Mouse (Mus musculus) embryonic facial prominence, embryonic 14.5 days (tissue): ENCODE results near the gene Gm11027. TPM values are rescaled to one million over a fixed set of nuclear protein-coding genes. Genes with fewer than 3 reads are reported as not detected.

Experiments
- ATAC-seq: fragments of 200-750 bp; cut with Nextera tagmentation; 2 replicates; pipeline ENCODE4 v1.8.0; 2017; ENCODE audit warnings: low read depth, moderate number of reproducible peaks, moderate TSS enrichment
- DNase-seq: peaks from one replicate; pipeline ENCODE4 v3.0.0-alpha.2; 2015; ENCODE audit warnings: low spot score
- H3K27ac ChIP-seq: fragments of 300-500 bp; sonication (generic); replicated peaks from 2 replicates; pipeline ENCODE4 v1.5.1; 2014; ENCODE audit warnings: low read depth, mild to moderate bottlenecking, low read length, moderate library complexity
- H3K27me3 ChIP-seq: fragments of 300-500 bp; sonication (generic); replicated peaks from 2 replicates; pipeline ENCODE4 v1.6.1; 2014; ENCODE audit warnings: low read length; ENCODE audit not compliant: control insufficient read depth, insufficient read depth
- H3K36me3 ChIP-seq: fragments of 300-500 bp; sonication (generic); 2 replicates; pipeline ENCODE4 v1.6.1; 2014; ENCODE audit warnings: low read length, mixed read lengths; ENCODE audit not compliant: control insufficient read depth, insufficient read depth
- H3K4me1 ChIP-seq: fragments of 300-500 bp; sonication (generic); 2 replicates; pipeline ENCODE4 v1.6.1; 2014; ENCODE audit warnings: antibody characterized with exemption, low read length; ENCODE audit not compliant: control insufficient read depth, insufficient read depth
- H3K4me2 ChIP-seq: fragments of 300-500 bp; sonication (generic); 2 replicates; pipeline ENCODE4 v1.6.1; 2014; ENCODE audit warnings: low read depth, mild to moderate bottlenecking, low read length, moderate library complexity, mixed read lengths
- H3K4me3 ChIP-seq: fragments of 300-500 bp; sonication (generic); 2 replicates; pipeline ENCODE4 v1.5.1; 2014; ENCODE audit warnings: low read depth, mild to moderate bottlenecking, low read length
- H3K9ac ChIP-seq: fragments of 300-500 bp; sonication (generic); 2 replicates; pipeline ENCODE4 v1.6.1; 2014; ENCODE audit warnings: low read depth, mild to moderate bottlenecking, low read length, moderate library complexity, mixed read lengths
- H3K9me3 ChIP-seq: fragments of 300-500 bp; sonication (generic); 2 replicates; pipeline ENCODE4 v1.6.1; 2016; ENCODE audit warnings: low read length; ENCODE audit not compliant: control insufficient read depth
- WGBS: fragments of 180-500 bp; shearing (Covaris S2); extraction: QIAGEN DNeasy Blood & Tissue Kit; methylation state at CpG from one replicate; pipeline ENCODE4 v1.1.7; 2014; 5-methylcytosine and 5-hydroxymethylcytosine counted together
- polyA plus RNA-seq: library from polyadenylated mRNA; unstranded; fragments of >200 nt; fragmentation: Nextera tagmentation; extraction: Ambion mirVana; gene quantifications from 2 replicates; pipeline ENCODE4 v1.2.1, GENCODE M21; 2014

Gene Gm11027
- polyA plus RNA-seq, 1 experiment from 2014 or later: not detected

DNA sequence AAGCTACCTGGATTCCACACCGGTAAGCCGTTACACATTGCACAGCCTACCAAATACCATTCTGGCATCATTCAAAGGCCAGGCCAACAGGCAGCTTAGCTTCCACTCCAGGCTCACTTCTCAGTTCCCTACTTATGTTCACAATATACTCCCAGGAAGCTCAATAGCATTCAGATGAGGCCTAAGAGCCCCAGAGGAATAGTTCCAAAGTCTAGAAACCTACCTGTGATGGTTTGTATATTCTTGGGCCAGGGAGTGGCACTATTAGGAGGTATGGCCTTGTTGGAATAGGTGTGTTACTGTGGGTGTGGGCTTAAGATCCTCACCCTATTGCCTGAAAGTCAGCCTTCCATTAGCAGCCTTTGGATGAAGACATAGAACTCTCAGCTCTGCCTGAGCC, 4.1 kb upstream of the Gm11027 start:
- DNase-seq: no peak
- no peak for ATAC-seq
- WGBS: 92% methylated on average over 2 of the region's 2 CpGs
- H3K27ac ChIP-seq: no peak overlapping the region
- H3K36me3 ChIP-seq: no peaks in the 10 kb centered on the region
- no peak overlapping the region for H3K9ac ChIP-seq
- H3K9me3 ChIP-seq: no peaks in the 10 kb centered on the region
- no peaks in the 10 kb centered on the region for H3K27me3 ChIP-seq
- H3K4me3 ChIP-seq: no peak overlapping the region
- H3K4me2 ChIP-seq: no peak overlapping the region
- no peaks in the 10 kb centered on the region for H3K4me1 ChIP-seq

DNA sequence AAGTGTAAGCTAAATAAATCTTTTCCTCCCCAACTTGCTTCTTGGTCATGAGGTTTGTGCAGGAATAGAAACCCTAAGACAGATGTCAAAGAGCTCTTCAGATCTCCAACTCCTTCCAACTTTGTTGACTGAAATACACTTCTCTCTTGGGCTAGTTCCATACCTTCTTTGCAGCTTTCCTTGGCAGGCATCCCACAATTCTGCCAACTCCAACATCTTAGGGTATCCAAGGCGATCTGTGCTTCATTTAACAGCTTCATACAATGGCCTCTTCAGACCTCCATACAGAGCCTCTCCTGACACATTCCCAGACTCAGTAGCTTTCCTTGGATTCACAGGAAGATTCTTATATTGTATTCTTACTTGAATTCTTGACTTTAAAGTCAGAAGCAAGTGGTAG, 1.5 kb upstream of the Gm11027 start:
- Histone ChIP-seq H3K36me3 (no peaks in the 10 kb centered on the region), H3K9me3 (no peaks in the 10 kb centered on the region), H3K4me3 (no peak overlapping the region), H3K27ac (no peak overlapping the region), H3K4me2 (no peak overlapping the region), H3K27me3 (no peaks in the 10 kb centered on the region), H3K9ac (no peak overlapping the region), H3K4me1 (no peaks in the 10 kb centered on the region)
- DNase-seq (no peak), ATAC-seq (no peak)
- 63% methylated on average over 1 of the region's 1 CpGs for WGBS

DNA sequence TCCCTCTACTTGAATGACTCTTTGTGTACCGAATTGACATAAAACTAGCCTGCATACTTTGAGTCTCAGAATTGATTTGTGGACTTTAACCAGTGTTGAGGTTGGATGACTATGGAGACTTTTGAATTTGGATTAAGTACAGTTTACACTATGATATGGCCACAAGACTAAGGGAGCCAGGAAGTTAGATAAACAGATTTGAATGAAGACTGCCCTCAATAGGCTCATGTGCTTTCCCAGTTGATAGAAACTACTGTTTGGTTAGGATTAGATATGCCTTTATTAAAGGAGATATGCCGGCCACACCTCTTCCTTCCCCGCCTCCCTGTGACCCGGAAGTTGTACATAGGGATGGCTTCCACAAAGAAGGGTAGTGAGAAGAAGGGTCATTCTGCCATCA, 445 bp downstream of the Gm11027 start:
- no peaks in the 10 kb centered on the region for H3K27me3 ChIP-seq
- no peaks in the 10 kb centered on the region for H3K36me3 ChIP-seq
- H3K4me3 ChIP-seq: no peak overlapping the region
- no peak overlapping the region for H3K9ac ChIP-seq
- 96% methylated on average over 4 of the region's 4 CpGs for WGBS
- H3K9me3 ChIP-seq: no peaks in the 10 kb centered on the region
- H3K4me1 ChIP-seq: 0 out of 2 replicates have a peak, but pooled peaks cover 4% of the 10 kb centered on the region
- no peak overlapping the region for H3K27ac ChIP-seq
- DNase-seq: no peak
- H3K4me2 ChIP-seq: no peak overlapping the region
- ATAC-seq: no peak

DNA sequence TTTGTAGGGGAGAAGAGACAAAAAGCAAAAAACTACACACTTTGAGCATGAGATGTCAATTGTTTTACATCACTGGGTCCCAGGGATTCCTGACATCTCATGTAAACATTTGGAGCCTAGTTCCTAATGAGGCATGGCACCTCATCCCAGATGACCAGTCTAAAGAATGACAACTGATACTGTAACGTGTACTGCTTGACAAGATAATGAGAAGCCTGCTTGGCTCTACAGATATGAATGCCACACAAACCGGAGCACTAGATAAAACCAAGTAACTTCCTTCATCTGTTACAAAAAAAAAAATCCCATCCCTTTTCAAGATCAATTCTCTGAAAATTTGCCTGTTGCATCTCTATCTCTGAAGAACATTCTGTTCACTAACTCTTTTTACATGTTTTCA, 1.8 kb downstream of the Gm11027 start:
- H3K4me2 ChIP-seq: no peak overlapping the region
- no peaks in the 10 kb centered on the region for H3K36me3 ChIP-seq
- H3K27me3 ChIP-seq: no peaks in the 10 kb centered on the region
- H3K9me3 ChIP-seq: no peaks in the 10 kb centered on the region
- no peak overlapping the region for H3K4me3 ChIP-seq
- H3K4me1 ChIP-seq: 0 out of 2 replicates have a peak, but pooled peaks cover 4% of the 10 kb centered on the region
- no peak overlapping the region for H3K27ac ChIP-seq
- no peak overlapping the region for H3K9ac ChIP-seq
- DNase-seq (no peak), ATAC-seq (no peak)
- WGBS: 67% methylated on average over 2 of the region's 2 CpGs

DNA sequence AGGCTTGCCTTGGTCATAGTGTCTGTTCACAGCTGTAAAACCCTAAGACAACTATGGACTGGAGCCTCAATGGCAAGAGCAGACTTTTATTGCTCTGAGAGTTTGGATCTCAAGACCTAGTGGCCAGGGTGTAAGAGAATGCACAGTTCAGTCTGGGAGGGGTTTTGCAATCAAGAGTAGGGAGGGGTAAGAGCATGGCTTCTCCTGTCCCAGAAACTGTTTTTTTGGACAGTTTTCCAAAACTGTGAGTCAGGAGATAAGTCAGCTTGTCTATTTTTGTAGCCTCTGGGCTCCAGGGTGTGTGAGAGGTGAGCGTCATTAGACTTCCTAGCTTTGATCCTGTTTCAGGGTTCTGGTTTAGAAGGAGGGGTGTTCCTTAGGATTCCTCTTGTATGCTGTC, 3.4 kb downstream of the Gm11027 start:
- 92% methylated on average over 1 of the region's 1 CpGs for WGBS
- H3K9me3 ChIP-seq: no peaks in the 10 kb centered on the region
- H3K36me3 ChIP-seq: no peaks in the 10 kb centered on the region
- no peak for DNase-seq
- H3K4me3 ChIP-seq: no peak overlapping the region
- H3K4me2 ChIP-seq: no peak overlapping the region
- no peak overlapping the region for H3K27ac ChIP-seq
- peaks cover 10% of the 10 kb centered on the region; the same call in 1 of the 2 replicates for H3K4me1 ChIP-seq
- no peaks in the 10 kb centered on the region for H3K27me3 ChIP-seq
- no peak for ATAC-seq
- no peak overlapping the region for H3K9ac ChIP-seq

DNA sequence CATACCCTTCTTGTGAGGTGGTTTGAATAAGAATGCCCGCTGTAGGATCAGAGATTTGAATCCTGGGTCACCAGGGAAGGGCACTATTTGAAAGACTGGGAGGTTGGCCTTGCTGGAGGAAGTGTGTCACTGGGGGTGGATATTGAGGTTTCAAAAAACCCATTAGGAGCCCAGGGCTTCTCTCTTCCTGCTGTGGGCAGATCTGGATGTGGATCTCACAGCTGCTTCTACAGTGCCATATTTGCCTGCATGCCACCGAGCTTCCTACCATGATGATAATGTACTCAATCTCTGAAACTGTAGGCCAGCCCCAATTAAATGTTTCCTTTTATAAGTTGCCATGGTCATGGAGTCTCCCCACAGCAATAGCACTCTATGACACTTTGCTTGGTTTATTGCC, 4.0 kb downstream of the Gm11027 start:
- H3K4me3 ChIP-seq: no peak overlapping the region
- no peak overlapping the region for H3K9ac ChIP-seq
- no peak overlapping the region for H3K27ac ChIP-seq
- no peak for DNase-seq
- no peak for ATAC-seq
- WGBS: 95% methylated on average over 2 of the region's 2 CpGs
- no peak overlapping the region for H3K4me2 ChIP-seq
- no peaks in the 10 kb centered on the region for H3K36me3 ChIP-seq
- no peaks in the 10 kb centered on the region for H3K9me3 ChIP-seq
- H3K27me3 ChIP-seq: no peaks in the 10 kb centered on the region
- peaks cover 10% of the 10 kb centered on the region; the same call in 1 of the 2 replicates for H3K4me1 ChIP-seq

DNA sequence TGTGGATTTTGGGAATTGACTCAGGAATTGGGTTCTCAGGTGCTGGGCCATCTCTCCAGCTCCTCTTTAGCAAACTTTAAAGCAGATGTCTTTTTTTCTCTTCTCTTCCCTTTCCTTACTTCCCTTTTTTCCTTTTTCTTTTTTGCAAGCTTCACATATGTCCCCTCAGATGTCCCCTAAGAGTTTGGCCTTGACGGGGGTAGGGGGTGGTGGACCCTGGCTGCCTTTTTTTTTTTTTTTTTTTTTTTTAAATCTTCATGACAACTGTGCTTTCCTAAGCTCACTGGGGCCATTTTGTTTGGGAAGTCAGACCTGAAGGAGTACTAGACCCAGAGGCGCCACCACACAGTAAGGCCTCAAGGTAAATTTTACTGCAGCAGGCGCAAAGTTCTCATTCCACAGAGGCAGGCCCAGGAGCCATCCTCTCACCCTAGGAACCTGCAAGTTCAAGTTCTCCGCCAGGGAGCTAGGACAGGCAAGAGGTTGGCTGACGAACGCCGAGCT, 5.0 kb downstream of the Gm11027 start:
- H3K27me3 ChIP-seq: no peaks in the 10 kb centered on the region
- peaks cover 10% of the 10 kb centered on the region; the same call in 1 of the 2 replicates for H3K4me1 ChIP-seq
- peak overlapping the region; percentile 64 for H3K4me2 ChIP-seq
- WGBS: 2% methylated on average over 7 of the region's 7 CpGs
- H3K4me3 ChIP-seq: peak overlapping the region; percentile 93
- H3K36me3 ChIP-seq: no peaks in the 10 kb centered on the region
- H3K9me3 ChIP-seq: no peaks in the 10 kb centered on the region
- DNase-seq: no peak
- H3K27ac ChIP-seq: peak overlapping the region; percentile 98
- H3K9ac ChIP-seq: peak overlapping the region; percentile 97
- ATAC-seq: peak; percentile 2

DNA sequence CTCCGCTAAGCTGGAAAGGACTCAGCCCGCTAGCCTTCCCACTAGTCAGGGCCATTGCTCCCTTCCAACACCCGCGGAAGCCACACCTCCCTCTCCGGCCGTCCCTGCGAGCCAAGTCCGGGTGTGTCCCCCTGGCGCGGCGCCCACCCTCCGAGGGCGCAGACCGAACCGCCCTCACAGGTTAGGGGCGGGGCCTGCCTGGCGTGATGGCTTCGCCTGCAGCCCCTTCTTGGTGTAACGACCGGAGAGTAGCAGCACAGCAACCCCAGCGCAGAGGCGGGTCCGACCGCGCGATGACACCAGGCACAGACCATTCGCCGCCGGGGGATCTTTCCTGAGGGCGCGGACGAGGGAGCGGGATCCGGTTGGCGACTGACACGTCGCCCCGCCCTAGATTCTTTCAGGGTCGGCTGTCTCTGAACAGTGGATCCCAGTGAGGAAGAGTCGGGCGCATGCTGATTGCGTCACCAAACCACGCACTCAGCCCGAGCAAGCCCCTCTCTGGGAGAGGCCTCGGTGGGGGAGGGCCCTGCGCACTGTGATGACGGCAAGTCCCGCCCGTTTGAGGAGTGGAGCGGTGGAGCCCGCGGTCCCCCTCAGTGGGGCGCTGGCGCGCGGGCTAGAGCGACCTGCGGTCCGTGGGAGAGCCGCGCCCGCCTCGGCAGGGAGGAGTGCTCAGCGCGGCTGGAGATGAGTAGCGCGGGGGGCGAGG, 5.6 kb downstream of the Gm11027 start, which contains the start of gene Esyt2:
Gene Esyt2 (plus strand): TSS at position 544 of the 712 bp plus-strand sequence.
- peak; percentile 99 for DNase-seq
- no peaks in the 10 kb centered on the region for H3K36me3 ChIP-seq

More for the DNA sequence above, 5.6 kb downstream of the Gm11027 start, which contains the start of gene Esyt2:
- Histone ChIP-seq H3K27me3 (no peaks in the 10 kb centered on the region), H3K9ac (peak within 1 kb of the TSS; percentile 97), H3K4me1 (peaks cover 10% of the 10 kb centered on the region; the same call in 1 of the 2 replicates), H3K27ac (peak within 1 kb of the TSS; percentile 98), H3K4me2 (peak within 1 kb of the TSS; percentile 99), H3K4me3 (peak within 1 kb of the TSS; percentile 93), H3K9me3 (no peaks in the 10 kb centered on the region)
- peak; percentile 97 for ATAC-seq
- under 1% methylated on average over 52 of the region's 68 CpGs for WGBS
